Mouse (Mus musculus) CD4-positive, CD25-positive, alpha-beta regulatory T cell, adult 4 months (primary cell): Measurements from ENCODE around the gene Hist2h2ac. TPM values are rescaled to one million over a fixed set of nuclear protein-coding genes. Genes with fewer than 3 reads are reported as not detected.
"Not testable (repeated sequence)": the region's sequence is repeated elsewhere in the genome, so short reads cannot be mapped to it uniquely, and the experiment has no call there.

Experiments used
- ATAC-seq: one replicate; pipeline ENCODE4 v1.8.0; 2017
- polyA plus RNA-seq, 2 experiments: library from polyadenylated mRNA; unstranded; fragments of 100-300 nt; shearing (Covaris generic); gene quantifications; one replicate each; pipeline ENCODE4 v1.2.1; 2017

Gene Hist2h2ac
- polyA plus RNA-seq, 2 experiments from 2014 or later = 5.5 to 5.8 TPM

- peak; percentile 77 for ATAC-seq
Observed at GRCm38 (mm10) chr3:96180727-96181477, 39.8 kb downstream of the Hist2h2ac start, which contains the start of gene Sv2a. Gene Sv2a, plus strand, starts transcription at chr3:96181151.

DNA sequence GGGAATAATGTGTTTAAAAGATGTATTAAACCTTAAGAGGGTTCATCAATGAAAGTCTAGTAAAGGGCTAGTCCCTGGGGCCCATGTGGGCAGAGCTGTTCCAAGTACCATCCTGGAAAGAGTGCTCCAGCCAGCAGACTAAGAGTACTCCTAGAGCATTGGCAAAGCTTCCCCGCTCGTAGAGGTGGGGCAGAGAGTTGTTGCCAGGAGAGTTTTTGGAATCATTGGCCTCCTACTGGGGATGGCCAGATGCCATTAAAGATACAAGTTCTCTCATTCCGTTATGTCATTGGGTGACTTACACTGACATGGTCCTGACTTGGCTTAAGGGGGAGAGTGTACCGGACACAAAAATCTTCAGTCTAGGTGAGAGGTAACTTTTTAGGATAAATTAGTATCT lies 41.1 kb downstream of the Hist2h2ac start:
- ATAC-seq = no peak

GRCm38 (mm10) chr3:96178902-96179301 lies 41.8 kb downstream of the Hist2h2ac start:
- ATAC-seq = no peak

DNA sequence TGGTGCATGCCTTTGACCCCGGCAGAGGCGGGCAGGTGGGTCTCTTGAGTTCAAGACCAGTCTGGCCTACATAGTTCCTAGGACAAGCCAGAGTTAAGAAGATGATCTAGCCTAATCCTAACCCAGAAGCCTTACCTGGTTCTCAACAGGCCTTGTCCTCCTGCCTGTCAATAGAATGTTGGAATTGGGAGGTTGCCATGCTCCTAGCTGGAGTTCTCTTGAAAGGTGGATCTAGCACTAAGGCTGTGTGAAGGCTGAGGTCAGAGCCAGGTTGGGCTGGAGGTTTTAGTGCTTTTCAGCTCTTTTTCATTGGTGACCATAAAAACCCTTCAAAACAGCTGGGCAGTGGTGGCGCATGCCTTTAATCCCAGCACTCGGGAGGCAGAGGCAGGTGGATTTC lies 42.3 kb downstream of the Hist2h2ac start:
- ATAC-seq = no peak

GRCm38 (mm10) chr3:96175251-96175650 lies 45.4 kb downstream of the Hist2h2ac start:
- ATAC-seq = no peak

DNA sequence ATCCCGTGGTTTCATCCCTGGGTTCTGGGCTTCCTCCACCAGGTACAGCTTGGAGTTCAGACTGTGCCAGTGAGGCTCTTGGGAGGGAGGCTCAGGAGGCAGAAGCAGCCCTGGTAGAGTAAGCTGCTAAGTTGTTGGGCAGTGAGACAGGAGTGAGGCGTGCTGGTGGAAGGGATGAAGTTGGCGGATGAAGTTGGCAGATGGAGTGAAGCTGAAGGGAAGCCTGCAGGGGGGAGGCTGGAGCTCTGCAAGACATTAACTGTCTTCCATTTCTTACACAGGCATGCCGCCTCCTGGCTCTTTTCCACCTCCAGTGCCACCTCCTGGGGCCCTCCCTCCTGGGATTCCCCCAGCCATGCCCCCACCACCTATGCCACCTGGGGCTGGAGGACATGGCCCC lies 46.6 kb downstream of the Hist2h2ac start:
- not testable (repeated sequence) for ATAC-seq

- no peak for ATAC-seq
Observed at GRCm38 (mm10) chr3:96173185-96173584, 47.5 kb downstream of the Hist2h2ac start.

- ATAC-seq = peak; percentile 94
Observed at GRCm38 (mm10) chr3:96172197-96173178, 48.2 kb downstream of the Hist2h2ac start, which contains the start of gene Sf3b4. Gene Sf3b4, plus strand, starts transcription at chr3:96172332.

DNA sequence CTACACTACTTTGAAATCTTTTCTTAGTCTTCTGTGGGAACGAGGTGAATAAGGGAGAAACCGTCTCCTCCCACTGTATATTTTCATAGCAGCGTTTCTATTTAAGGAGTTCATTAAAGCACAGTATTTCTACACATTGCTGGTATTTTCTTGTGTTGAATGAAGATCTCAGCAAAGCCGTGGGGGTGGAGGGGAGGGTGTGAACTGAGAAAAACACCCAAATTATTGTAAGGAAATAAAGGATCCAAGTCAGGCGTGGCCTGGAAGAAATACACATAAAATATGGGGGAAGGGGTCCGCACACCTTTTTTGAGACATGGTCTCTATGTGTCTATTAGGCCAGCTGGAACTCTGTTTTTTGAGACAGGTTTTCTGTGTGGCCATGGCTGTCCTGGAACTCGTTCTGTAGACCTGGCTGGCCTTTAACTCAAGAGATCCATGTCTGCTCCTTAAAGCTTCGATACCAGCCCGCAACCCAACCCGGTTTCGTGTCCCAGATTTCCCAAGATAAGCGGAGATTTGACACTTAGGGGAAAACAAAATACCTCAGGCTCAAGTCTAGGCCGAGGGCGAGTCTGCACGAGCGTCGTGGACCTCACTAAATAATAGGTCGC lies 49.0 kb downstream of the Hist2h2ac start:
- ATAC-seq = no peak

GRCm38 (mm10) chr3:96170976-96171545 lies 49.6 kb downstream of the Hist2h2ac start:
- ATAC-seq = no peak

Other genes starting within 250 kb of the Hist2h2ac start
- 10 to 100 TPM in 1 of 2 experiments, 1 to 10 TPM in 1; 9.8 to 10.1 TPM for gene Plekho1, start 224.9 kb downstream of the Hist2h2ac start, polyA plus RNA-seq
- gene Vps45, start 162.4 kb downstream of the Hist2h2ac start, polyA plus RNA-seq = 10 to 100 TPM; 22.2 to 24.3 TPM
- gene Otud7b, start 116.4 kb downstream of the Hist2h2ac start, polyA plus RNA-seq = 10 to 100 TPM in 1 of 2 experiments, 1 to 10 TPM in 1; 9.1 to 13.3 TPM
- 1 to 10 TPM; 2.3 to 2.4 TPM for gene Mtmr11, start 58.9 kb downstream of the Hist2h2ac start, polyA plus RNA-seq
- gene Sf3b4, start 48.5 kb downstream of the Hist2h2ac start, polyA plus RNA-seq = 10 to 100 TPM; 53.4 to 58.5 TPM
- 1 to 10 TPM in 1 of 2 experiments, under 1 TPM in 1; 0.80 to 2.0 TPM for gene Sv2a, start 39.7 kb downstream of the Hist2h2ac start, polyA plus RNA-seq
- 10 to 100 TPM; 30.5 to 33.8 TPM for gene Bola1, start 1.2 kb downstream of the Hist2h2ac start, polyA plus RNA-seq
- gene Hist2h2ab, start 1.0 kb downstream of the Hist2h2ac start, polyA plus RNA-seq = not detected
- gene Hist2h2be, start 239 bp upstream of the Hist2h2ac start, polyA plus RNA-seq = 1 to 10 TPM; 1.6 to 2.6 TPM
- not detected for gene Hist2h3c2, start 18.2 kb upstream of the Hist2h2ac start, polyA plus RNA-seq
- gene Hist2h2aa2, start 19.4 kb upstream of the Hist2h2ac start, polyA plus RNA-seq = 10 to 100 TPM; 32.4 to 55.4 TPM
- gene Hist2h2aa1, start 24.6 kb upstream of the Hist2h2ac start, polyA plus RNA-seq = 10 to 100 TPM in 1 of 2 experiments, not detected in 1; 21.7 TPM
- gene Hist2h3c1, start 25.8 kb upstream of the Hist2h2ac start, polyA plus RNA-seq = not detected
- gene Hist2h4, start 42.4 kb upstream of the Hist2h2ac start, polyA plus RNA-seq = 1 to 10 TPM; 7.0 to 7.1 TPM
- 1 to 10 TPM; 7.4 to 9.9 TPM for gene Hist2h3b, start 47.8 kb upstream of the Hist2h2ac start, polyA plus RNA-seq
- 1 to 10 TPM; 6.3 to 8.4 TPM for gene Hist2h2bb, start 48.9 kb upstream of the Hist2h2ac start, polyA plus RNA-seq
- gene Fcgr1, start 73.1 kb upstream of the Hist2h2ac start, polyA plus RNA-seq = under 1 TPM in 1 of 2 experiments, not detected in 1; 0.46 TPM
- gene BC107364, start 231.4 kb upstream of the Hist2h2ac start, polyA plus RNA-seq = not detected